Mouse (Mus musculus) fat pad, adult 2 months (tissue): ENCODE data around the gene Olfr1128.
"Not testable (repeated sequence)": the region's sequence is repeated elsewhere in the genome, so short reads cannot be mapped to it uniquely, and the experiment has no call there.

Experiments
- DNase-seq: peaks from one replicate; pipeline ENCODE4 v3.0.0-alpha.2; 2011; ENCODE audit warnings: low read depth, low spot score; ENCODE audit errors: extremely low read depth

The Olfr1128 gene

GRCm38 (mm10) chr2:87545442-87545841 is at the start of gene Olfr1128:
Gene Olfr1128 (minus strand): TSS chr2:87545542.
- no peak for DNase-seq

- DNase-seq, result not testable (repeated sequence)
These were observed 28.3 kb upstream of the Olfr1128 start, which contains the start of gene Olfr1129 for GRCm38 (mm10) chr2:87573602-87574001. Gene Olfr1129 (plus strand): TSS chr2:87573902.

DNA sequence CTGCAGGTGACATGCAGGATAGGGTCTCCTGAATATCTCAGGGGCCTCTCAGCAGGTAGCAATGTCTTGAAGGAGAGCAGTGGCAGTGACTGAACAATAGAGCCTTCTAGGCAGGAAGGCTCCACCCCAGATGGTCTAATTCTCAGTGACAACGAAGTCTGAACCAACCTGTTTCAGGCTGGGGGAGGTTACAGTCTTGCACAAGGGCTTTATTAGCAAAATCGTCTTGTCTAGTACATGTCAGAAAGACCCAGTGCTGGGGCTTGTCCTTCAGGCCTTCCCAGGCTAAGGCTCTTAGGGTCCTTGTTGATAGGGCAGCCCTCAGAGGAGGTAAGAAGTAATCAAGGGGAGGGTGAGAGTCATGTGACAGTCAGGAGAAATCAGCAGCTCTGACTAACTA is 10.5 kb downstream of the Olfr1128 start:
- DNase-seq, result no peak

- DNase-seq, result no peak
These were observed 13.8 kb downstream of the Olfr1128 start, which contains the start of gene Olfr153 for GRCm38 (mm10) chr2:87531496-87531895. Gene Olfr153 (plus strand): TSS chr2:87531796.

GRCm38 (mm10) chr2:87525899-87526616 is 19.3 kb downstream of the Olfr1128 start:
- not testable (repeated sequence) for DNase-seq

DNA sequence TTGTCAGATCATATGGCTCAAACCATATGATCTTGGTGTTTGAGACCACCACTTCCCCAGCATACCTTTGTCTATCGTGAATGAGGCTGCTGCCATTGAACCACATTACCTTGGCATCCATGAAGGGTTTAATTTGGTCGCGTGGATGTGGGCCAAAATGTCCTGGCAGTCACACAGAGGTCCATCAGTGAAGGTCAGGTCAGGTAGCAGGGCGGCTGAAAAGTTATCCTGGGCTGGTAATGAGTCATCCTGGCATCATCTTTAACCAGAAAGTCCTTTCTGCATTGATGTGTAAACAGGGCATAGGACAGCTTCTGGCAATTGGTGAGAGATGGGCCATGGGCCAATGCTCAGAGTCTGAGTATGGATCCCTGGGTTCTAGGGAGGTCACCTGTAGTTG is 24.7 kb downstream of the Olfr1128 start:
- DNase-seq, result no peak

GRCm38 (mm10) chr2:87516581-87516980 is 28.8 kb downstream of the Olfr1128 start:
- DNase-seq, result no peak

DNA sequence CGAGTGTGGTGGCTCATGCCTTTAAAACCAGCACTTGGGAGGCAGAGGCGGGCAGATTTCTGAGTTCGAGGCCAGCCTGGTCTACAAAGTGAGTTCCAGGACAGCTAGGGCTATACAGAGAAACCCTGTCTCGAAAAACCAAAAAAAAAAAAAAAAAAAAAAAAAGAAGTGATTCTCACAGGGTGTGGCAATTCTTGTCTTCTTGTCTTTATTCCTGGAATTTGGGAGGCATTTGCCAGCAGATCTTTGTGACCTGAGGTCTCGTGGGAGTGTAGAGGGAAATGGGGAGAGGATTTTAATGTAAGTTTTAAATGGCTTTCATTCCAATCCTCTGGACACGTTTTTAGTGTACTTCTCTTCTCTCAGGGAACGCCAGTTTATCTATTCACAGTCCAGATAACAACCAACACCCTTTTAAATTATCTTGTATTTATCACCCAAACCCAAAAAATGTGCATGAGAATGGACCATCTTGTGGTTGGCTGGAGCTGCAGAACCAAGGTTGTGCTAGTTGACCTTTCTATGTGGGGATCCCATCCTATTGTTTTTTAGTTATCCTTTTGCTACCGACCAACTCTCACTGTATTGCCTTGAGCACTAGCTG is 29.8 kb downstream of the Olfr1128 start:
- no peak for DNase-seq

DNA sequence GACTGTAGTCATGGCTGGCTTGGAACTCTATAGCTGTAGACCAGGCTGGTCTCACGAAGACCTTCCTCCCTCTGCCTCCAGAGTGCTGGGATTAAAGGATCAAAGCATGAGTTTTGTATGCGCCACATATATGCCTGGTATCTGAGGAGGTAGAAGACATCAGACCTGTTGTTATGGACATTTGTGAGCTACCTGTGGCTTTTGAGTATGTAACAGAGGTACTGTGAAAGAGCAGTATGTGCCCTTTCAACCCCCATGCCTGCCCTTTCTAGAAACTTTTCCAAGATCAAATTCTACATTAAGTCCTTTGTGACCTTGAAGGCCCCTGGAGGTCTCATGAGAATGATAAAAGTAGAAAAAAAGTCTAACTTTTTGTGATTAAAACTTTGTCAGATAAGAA is 30.3 kb downstream of the Olfr1128 start:
- no peak for DNase-seq

DNA sequence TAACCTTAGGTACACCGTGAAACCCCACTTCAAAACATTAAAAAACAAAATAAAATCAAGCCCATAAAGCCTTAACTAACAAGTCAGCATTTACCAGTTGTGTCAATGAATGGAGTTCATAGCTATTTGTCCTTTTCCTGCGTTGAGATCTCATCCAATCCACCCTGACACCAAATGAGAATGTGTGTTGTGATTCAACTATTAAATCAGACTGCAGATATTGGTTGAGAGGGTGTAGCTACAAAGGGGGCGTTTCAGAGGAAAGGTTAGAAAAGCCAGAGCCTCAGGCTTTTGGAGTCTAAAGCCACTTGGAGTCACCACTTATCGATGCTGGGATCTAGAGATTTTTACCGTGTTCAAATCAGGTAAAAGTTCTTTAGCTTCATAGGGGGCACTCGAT is 39.1 kb downstream of the Olfr1128 start, which contains the start of gene Pramel6:
Gene Pramel6 (plus strand): TSS at position 301 of the 400 bp plus-strand sequence.
- no peak for DNase-seq

GRCm38 (mm10) chr2:87496993-87497392 is 48.3 kb downstream of the Olfr1128 start, which contains the start of gene Pramel7:
Gene Pramel7 (minus strand): TSS chr2:87497093.
- DNase-seq, result not testable (repeated sequence)
